Mouse (Mus musculus) spleen, adult 18-20 months (tissue): ENCODE measurements around the gene Arhgap9.
"Not testable (repeated sequence)": the region's sequence is repeated elsewhere in the genome, so short reads cannot be mapped to it uniquely, and the experiment has no call there.

Source experiments
- DNase-seq, 2 experiments: peaks; one replicate each; pipeline ENCODE4 v3.0.0; 2022; ENCODE audit warnings: mixed read lengths in 2 of 2

The Arhgap9 gene

DNA sequence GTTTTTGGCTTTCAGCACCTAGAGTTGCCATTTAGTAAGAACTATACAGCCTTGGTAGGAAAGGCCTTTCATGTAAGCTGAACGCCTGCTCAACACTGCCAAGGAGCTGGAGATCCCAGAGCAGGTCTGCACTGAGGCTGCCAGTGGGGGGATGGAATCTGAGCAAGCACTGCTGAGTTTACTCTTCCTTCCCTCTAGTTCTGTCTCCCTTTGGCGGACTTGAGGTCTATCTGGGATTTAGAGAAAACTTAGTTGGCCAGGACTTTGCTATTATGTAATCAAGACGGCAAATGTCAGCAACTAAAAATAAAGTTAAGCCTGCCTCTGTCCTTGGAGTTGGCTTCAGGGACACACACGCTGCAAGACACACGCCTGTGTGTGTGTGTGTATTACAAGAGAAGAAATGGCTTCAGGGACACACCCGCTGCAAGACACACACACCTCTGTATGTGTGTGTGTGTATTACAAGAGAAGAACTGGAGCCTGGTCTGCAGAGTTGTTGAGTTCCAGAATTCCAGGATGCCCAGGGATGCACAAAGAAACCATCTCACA is 28.7 kb upstream of the Arhgap9 start:
- no peak for DNase-seq

- DNase-seq = no peak
These were observed 28.1 kb upstream of the Arhgap9 start for GRCm38 (mm10) chr10:127293590-127294113.

- no peak for DNase-seq
These were observed 26.8 kb upstream of the Arhgap9 start for GRCm38 (mm10) chr10:127294895-127295510.

GRCm38 (mm10) chr10:127295986-127296794 is 25.6 kb upstream of the Arhgap9 start:
- no peak for DNase-seq

GRCm38 (mm10) chr10:127297015-127297871 is 24.5 kb upstream of the Arhgap9 start:
- no peak for DNase-seq

DNA sequence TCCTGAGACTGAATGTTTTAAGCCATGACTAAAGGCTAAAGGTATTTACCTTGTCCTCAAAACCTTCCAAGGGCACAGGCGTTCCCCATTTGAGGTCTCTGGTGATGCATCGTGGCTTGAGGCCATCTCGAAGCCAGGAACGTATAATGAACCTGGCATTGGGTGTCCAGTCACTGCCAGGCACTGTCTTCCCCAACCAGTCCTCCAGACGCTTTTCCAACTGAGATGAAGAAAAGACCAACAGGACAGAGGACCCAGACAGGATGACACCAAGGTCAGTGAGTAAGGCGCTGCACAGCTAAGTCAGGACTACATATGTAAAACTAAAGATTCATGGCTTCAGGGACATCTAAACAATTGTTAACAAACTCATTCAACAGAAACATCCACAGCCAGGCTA is 21.4 kb upstream of the Arhgap9 start:
- DNase-seq = no peak

DNA sequence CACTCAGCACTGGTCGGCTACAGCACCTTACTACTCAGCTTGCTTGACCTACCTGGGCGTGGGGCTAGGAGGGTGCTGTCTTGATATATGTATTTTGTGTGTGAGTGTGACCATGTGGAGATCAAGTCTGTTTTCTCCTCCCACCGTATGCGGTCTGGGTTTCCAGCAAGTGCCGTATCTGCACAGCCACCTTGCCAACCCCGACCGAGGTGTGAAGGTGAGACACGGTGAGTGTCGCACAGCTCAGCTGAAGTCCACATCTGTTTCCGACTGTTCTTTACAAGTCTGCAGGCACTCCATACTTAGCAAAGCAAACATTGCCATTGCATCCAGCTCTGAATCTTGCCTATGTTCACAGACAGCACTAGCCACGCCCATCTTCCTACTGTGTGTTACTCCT is 18.6 kb upstream of the Arhgap9 start:
- DNase-seq = no peak

DNA sequence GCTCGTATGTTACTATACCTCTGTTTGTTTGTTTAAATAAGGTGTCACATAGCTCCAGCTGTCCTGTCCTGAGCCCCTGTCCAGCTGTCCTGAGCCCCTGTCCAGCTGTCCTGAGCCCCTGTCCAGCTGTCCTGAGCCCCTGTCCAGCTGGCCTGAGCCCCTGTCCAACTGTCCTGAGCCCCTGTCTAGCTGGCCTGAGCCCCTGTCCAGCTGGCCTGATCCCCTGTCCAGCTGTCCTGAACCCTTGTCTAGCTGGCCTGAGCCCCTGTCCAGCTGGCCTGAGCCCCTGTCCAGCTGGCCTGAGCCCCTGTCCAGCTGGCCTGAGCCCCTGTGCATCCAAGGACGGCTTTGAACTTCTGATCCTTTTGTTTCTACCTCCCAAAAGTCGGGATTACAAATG is 12.6 kb upstream of the Arhgap9 start:
- not testable (repeated sequence) for DNase-seq

GRCm38 (mm10) chr10:127310523-127311475 is 11.0 kb upstream of the Arhgap9 start:
- DNase-seq = no peak

- peak; percentile 83 to 84 for DNase-seq
These were observed 10.0 kb upstream of the Arhgap9 start, which contains the start of gene Mars for GRCm38 (mm10) chr10:127311476-127312355. Mars (minus strand) TSS chr10:127311786.

- DNase-seq = peak; percentile 56 to 76
These were observed 9.4 kb upstream of the Arhgap9 start for GRCm38 (mm10) chr10:127312356-127312676.

DNA sequence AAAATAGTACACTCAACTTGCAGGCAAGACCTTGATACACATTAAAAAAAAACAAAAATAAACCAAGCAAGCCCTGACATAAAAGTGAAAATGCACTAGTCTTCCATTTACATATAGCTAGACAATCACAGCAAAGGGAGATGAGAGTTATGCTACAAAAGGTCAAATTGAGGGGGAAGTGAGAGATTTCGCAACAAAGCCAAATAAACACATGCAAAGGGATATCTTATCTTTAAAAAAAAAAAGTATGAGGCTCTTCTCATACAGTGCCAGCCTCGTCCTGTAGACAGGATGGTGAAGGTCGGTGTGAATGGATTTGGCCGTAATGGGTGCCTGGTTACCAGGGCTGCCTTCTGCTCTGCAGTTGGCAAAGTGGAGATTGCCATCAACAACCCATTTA is 8.9 kb upstream of the Arhgap9 start:
- no peak for DNase-seq

GRCm38 (mm10) chr10:127313516-127313915 is 8.2 kb upstream of the Arhgap9 start:
- DNase-seq = not testable (repeated sequence)

GRCm38 (mm10) chr10:127314950-127315349 is 6.8 kb upstream of the Arhgap9 start:
- DNase-seq = not testable (repeated sequence)

DNA sequence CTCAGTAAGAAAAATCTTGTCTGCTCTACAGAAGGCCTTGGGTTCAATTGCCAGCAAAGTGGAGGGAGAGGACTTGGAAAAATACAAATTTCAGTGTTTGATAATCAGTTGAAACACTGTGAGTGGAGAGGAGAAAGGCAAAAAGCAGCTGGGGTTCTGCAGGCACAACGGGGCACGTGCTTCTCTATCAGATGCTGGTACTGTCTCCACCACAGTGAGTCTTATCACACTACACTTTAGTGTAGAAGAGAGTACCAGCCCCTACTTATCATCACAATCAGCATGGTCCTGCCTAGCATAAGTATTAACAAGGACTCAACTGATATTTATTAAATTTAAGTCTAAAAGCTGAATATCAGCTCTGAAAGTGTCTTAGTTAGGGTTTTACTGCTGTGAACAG is 4.5 kb upstream of the Arhgap9 start:
- DNase-seq = no peak

GRCm38 (mm10) chr10:127318009-127318408 is 3.8 kb upstream of the Arhgap9 start:
- DNase-seq = no peak

DNA sequence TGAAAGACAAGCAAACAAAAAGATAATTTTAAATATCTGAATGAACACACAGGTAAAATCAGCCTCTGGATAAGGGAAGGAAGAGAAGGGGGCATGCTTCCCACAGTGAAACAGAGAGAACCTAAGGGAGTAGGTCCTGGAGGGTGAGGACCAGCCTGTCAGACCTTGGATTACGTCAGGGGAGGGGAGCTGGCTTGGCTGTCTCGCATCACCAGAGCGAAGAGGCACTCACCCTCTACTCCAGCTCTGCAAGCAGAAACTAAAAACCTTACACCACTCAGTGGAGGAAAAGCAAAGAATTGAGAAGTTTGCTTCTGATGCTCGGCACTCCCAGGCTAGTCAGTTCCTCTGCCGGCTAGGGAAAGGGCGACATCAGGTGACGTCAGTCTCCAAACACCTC is 1.8 kb upstream of the Arhgap9 start:
- no peak for DNase-seq

GRCm38 (mm10) chr10:127322178-127322577 is 414 bp downstream of the Arhgap9 start:
- peak in 1 of 2 experiments; percentile 40 for DNase-seq

- DNase-seq = no peak
These were observed 905 bp downstream of the Arhgap9 start for GRCm38 (mm10) chr10:127322669-127323068.

- peak; percentile 71 to 73 for DNase-seq
These were observed 1.5 kb downstream of the Arhgap9 start for GRCm38 (mm10) chr10:127323131-127323855.
